Mouse (Mus musculus) CH12.LX (cell line): ENCODE measurements around the gene Plau. TPM values are rescaled to one million over a fixed set of nuclear protein-coding genes. Genes with fewer than 3 reads are reported as not detected.

Experiments used
- DNase-seq: peaks from one replicate; pipeline ENCODE4 v3.0.0-alpha.2; 2013; ENCODE audit errors: extremely low read depth
- H3K27ac ChIP-seq: 2 replicates; pipeline ENCODE4 v1.5.1; 2012; ENCODE audit warnings: low read depth, mild to moderate bottlenecking, control low read depth, moderate library complexity; ENCODE audit not compliant: insufficient read depth
- H3K27me3 ChIP-seq: replicated peaks from 2 replicates; pipeline ENCODE3; 2012; ENCODE audit warnings: inconsistent platforms
- H3K36me3 ChIP-seq, 2 experiments: replicated peaks in 1 of 2; 2 replicates each; pipeline versions ENCODE3 to v1.6.1; 2012; ENCODE audit warnings: inconsistent platforms in 1 of 2, low read length in 1 of 2, mild to moderate bottlenecking in 1 of 2, mixed read lengths in 1 of 2, moderate library complexity in 1 of 2; ENCODE audit not compliant: control insufficient read depth in 1 of 2, insufficient read depth in 1 of 2
- H3K4me1 ChIP-seq, 2 experiments: 2 replicates each; pipeline ENCODE4 v1.6.1; 2012; ENCODE audit warnings: inconsistent platforms in 1 of 2, moderate library complexity in 1 of 2; ENCODE audit not compliant: insufficient read depth in 2 of 2, control insufficient read depth in 1 of 2
- H3K4me2 ChIP-seq: 2 replicates; pipeline ENCODE4 v1.6.1; 2012; ENCODE audit warnings: low read depth, mild to moderate bottlenecking, control low read depth; ENCODE audit not compliant: poor library complexity, insufficient read depth, severe bottlenecking
- H3K4me3 ChIP-seq, 3 experiments: fragments of 150-350 bp in 1 of 3; sonication (generic) in 1 of 3; replicated peaks in 1 of 3; 2 replicates each; pipeline versions ENCODE3 to v1.5.1; 2011 to 2012; ENCODE audit warnings: low read depth in 2 of 3, low read length in 2 of 3, mild to moderate bottlenecking in 2 of 3, moderate library complexity in 2 of 3, control low read depth in 1 of 3, improper control_type of control experiment in 1 of 3, inconsistent platforms in 1 of 3, mixed read lengths in 1 of 3; ENCODE audit not compliant: poor library complexity in 1 of 3
- H3K79me2 ChIP-seq: replicated peaks from 2 replicates; pipeline ENCODE4 v1.6.1; 2012; ENCODE audit warnings: mild to moderate bottlenecking, moderate library complexity; ENCODE audit not compliant: control insufficient read depth, poor library complexity, insufficient read depth, severe bottlenecking; ENCODE audit errors: extremely low read depth
- H3K9ac ChIP-seq: 2 replicates; pipeline ENCODE4 v1.6.1; 2012; ENCODE audit warnings: low read depth, mild to moderate bottlenecking, control low read depth, moderate library complexity; ENCODE audit not compliant: insufficient read depth
- H3K9me3 ChIP-seq: replicated peaks from 2 replicates; pipeline ENCODE3; 2012; ENCODE audit warnings: low read length, inconsistent platforms, mixed read lengths
- BHLHE40 ChIP-seq: IDR thresholded peaks from 2 replicates; pipeline ENCODE4 v1.6.1; 2011; ENCODE audit warnings: mild to moderate bottlenecking, low read depth, low read length, improper control_type of control experiment
- CHD1 ChIP-seq: IDR thresholded peaks from 2 replicates; pipeline ENCODE4 v1.6.1; 2012; ENCODE audit warnings: low read depth, low read length, improper control_type of control experiment, inconsistent platforms
- CHD2 ChIP-seq: IDR thresholded peaks from 2 replicates; pipeline ENCODE4 v1.6.1; 2011; ENCODE audit warnings: low read length, improper control_type of control experiment
- CTCF ChIP-seq, 2 experiments: IDR thresholded peaks in 1 of 2; conservative IDR thresholded peaks in 1 of 2; 2 replicates each; pipeline ENCODE4 v1.5.1; 2011 to 2012; ENCODE audit warnings: low read depth in 2 of 2, low read length in 2 of 2, improper control_type of control experiment in 1 of 2, inconsistent platforms in 1 of 2, mild to moderate bottlenecking in 1 of 2, moderate library complexity in 1 of 2
- E2F4 ChIP-seq: IDR thresholded peaks from 2 replicates; pipeline ENCODE4 v1.6.1; 2011; ENCODE audit warnings: low read depth, low read length, improper control_type of control experiment; ENCODE audit not compliant: insufficient replicate concordance
- ELF1 ChIP-seq: IDR thresholded peaks from 2 replicates; pipeline ENCODE4 v1.6.1; 2014; ENCODE audit warnings: low read depth, mild to moderate bottlenecking, inconsistent platforms, low read length, improper control_type of control experiment
- EP300 ChIP-seq: IDR thresholded peaks from 2 replicates; pipeline ENCODE4 v1.6.1; 2011; ENCODE audit warnings: low read length, improper control_type of control experiment
- ETS1 ChIP-seq: conservative IDR thresholded peaks from 2 replicates; pipeline ENCODE4 v1.6.1; 2012; ENCODE audit warnings: low read depth, mild to moderate bottlenecking, inconsistent platforms, low read length, improper control_type of control experiment, moderate library complexity
- GABPA ChIP-seq: IDR thresholded peaks from 2 replicates; pipeline ENCODE4 v1.6.1; 2012; ENCODE audit warnings: low read depth, low read length, improper control_type of control experiment, inconsistent platforms; ENCODE audit not compliant: insufficient replicate concordance
- HCFC1 ChIP-seq: IDR thresholded peaks from 2 replicates; pipeline ENCODE4 v1.6.1; 2012; ENCODE audit warnings: low read depth, mild to moderate bottlenecking, inconsistent platforms, low read length, improper control_type of control experiment
- IRF4 ChIP-seq: IDR thresholded peaks from 2 replicates; pipeline ENCODE4 v1.6.1; 2014; ENCODE audit warnings: low read depth, mild to moderate bottlenecking, inconsistent platforms, low read length, improper control_type of control experiment
- JUN ChIP-seq: IDR thresholded peaks from 2 replicates; pipeline ENCODE4 v1.6.1; 2011; ENCODE audit warnings: low read depth, mild to moderate bottlenecking, low read length, improper control_type of control experiment, moderate library complexity; ENCODE audit not compliant: insufficient read depth
- JUND ChIP-seq: conservative IDR thresholded peaks from 2 replicates; pipeline ENCODE4 v1.6.1; 2011; ENCODE audit warnings: low read depth, low read length, improper control_type of control experiment
- KAT2A ChIP-seq: IDR thresholded peaks from 2 replicates; pipeline ENCODE4 v1.6.1; 2012; ENCODE audit warnings: low read length, improper control_type of control experiment, inconsistent platforms; ENCODE audit not compliant: insufficient replicate concordance
- MAFK ChIP-seq: IDR thresholded peaks from 2 replicates; pipeline ENCODE4 v1.6.1; 2011; ENCODE audit warnings: low read length, improper control_type of control experiment; ENCODE audit not compliant: insufficient replicate concordance
- MAX ChIP-seq: IDR thresholded peaks from 2 replicates; pipeline ENCODE4 v1.6.1; 2011; ENCODE audit warnings: low read length, improper control_type of control experiment
- MAZ ChIP-seq: IDR thresholded peaks from 2 replicates; pipeline ENCODE4 v1.6.1; 2012; ENCODE audit warnings: low read depth, mild to moderate bottlenecking, inconsistent platforms, low read length, improper control_type of control experiment, moderate library complexity
- MEF2A ChIP-seq: IDR thresholded peaks from 2 replicates; pipeline ENCODE4 v1.6.1; 2014; ENCODE audit warnings: low read depth, mild to moderate bottlenecking, inconsistent platforms, low read length, improper control_type of control experiment, borderline replicate concordance
- MXI1 ChIP-seq: IDR thresholded peaks from 2 replicates; pipeline ENCODE4 v1.6.1; 2011; ENCODE audit warnings: mild to moderate bottlenecking, low read depth, low read length, improper control_type of control experiment
- MYC ChIP-seq: IDR thresholded peaks from 2 replicates; pipeline ENCODE4 v1.6.1; 2011; ENCODE audit warnings: low read depth, mild to moderate bottlenecking, improper control_type of control experiment, low read length
- NELFE ChIP-seq: IDR thresholded peaks from 2 replicates; pipeline ENCODE4 v1.6.1; 2011; ENCODE audit warnings: low read depth, low read length, improper control_type of control experiment
- NRF1 ChIP-seq: IDR thresholded peaks from 2 replicates; pipeline ENCODE4 v1.6.1; 2014; ENCODE audit warnings: low read depth, mild to moderate bottlenecking, inconsistent platforms, low read length, improper control_type of control experiment, moderate library complexity
- PAX5 ChIP-seq: IDR thresholded peaks from 2 replicates; pipeline ENCODE4 v1.6.1; 2012; ENCODE audit warnings: low read length, inconsistent platforms, mixed read lengths
- POLR2A ChIP-seq: IDR thresholded peaks from 2 replicates; pipeline ENCODE4 v1.6.1; 2011; ENCODE audit warnings: low read depth, mild to moderate bottlenecking, improper control_type of control experiment, low read length
- POLR2AphosphoS2 ChIP-seq: IDR thresholded peaks from 2 replicates; pipeline ENCODE4 v1.6.1; 2011; ENCODE audit warnings: low read depth, low read length, improper control_type of control experiment
- RAD21 ChIP-seq: IDR thresholded peaks from 2 replicates; pipeline ENCODE4 v1.6.1; 2011; ENCODE audit warnings: low read depth, mild to moderate bottlenecking, low read length, improper control_type of control experiment, moderate library complexity
- RCOR1 ChIP-seq: conservative IDR thresholded peaks from 2 replicates; pipeline ENCODE4 v1.6.1; 2012; ENCODE audit warnings: low read depth, mild to moderate bottlenecking, inconsistent platforms, low read length, improper control_type of control experiment
- SIN3A ChIP-seq: IDR thresholded peaks from 2 replicates; pipeline ENCODE4 v1.6.1; 2012; ENCODE audit warnings: low read length, improper control_type of control experiment, inconsistent platforms
- SMC3 ChIP-seq: IDR thresholded peaks from 2 replicates; pipeline ENCODE4 v1.6.1; 2011; ENCODE audit warnings: low read depth, low read length, improper control_type of control experiment
- TBP ChIP-seq: conservative IDR thresholded peaks from 2 replicates; pipeline ENCODE4 v1.6.1; 2011; ENCODE audit warnings: low read depth, low read length, improper control_type of control experiment
- TCF12 ChIP-seq: IDR thresholded peaks from 2 replicates; pipeline ENCODE4 v1.6.1; 2014; ENCODE audit warnings: low read depth, mild to moderate bottlenecking, inconsistent platforms, low read length, improper control_type of control experiment
- UBTF ChIP-seq: IDR thresholded peaks from 2 replicates; pipeline ENCODE4 v1.6.1; 2012; ENCODE audit warnings: low read depth, mild to moderate bottlenecking, inconsistent platforms, low read length, improper control_type of control experiment, moderate library complexity
- USF1 ChIP-seq: IDR thresholded peaks from 2 replicates; pipeline ENCODE4 v1.6.1; 2014; ENCODE audit warnings: low read depth, mild to moderate bottlenecking, inconsistent platforms, low read length, improper control_type of control experiment
- USF2 ChIP-seq: conservative IDR thresholded peaks from 2 replicates; pipeline ENCODE4 v1.6.1; 2011; ENCODE audit warnings: low read depth, low read length, improper control_type of control experiment
- ZC3H11A ChIP-seq: IDR thresholded peaks from 2 replicates; pipeline ENCODE4 v1.6.1; 2012; ENCODE audit warnings: low read depth, mild to moderate bottlenecking, inconsistent platforms, low read length, improper control_type of control experiment
- ZKSCAN1 ChIP-seq: IDR thresholded peaks from 2 replicates; pipeline ENCODE4 v1.6.1; 2012; ENCODE audit warnings: low read depth, inconsistent platforms, low read length, improper control_type of control experiment, borderline replicate concordance
- ZMIZ1 ChIP-seq: IDR thresholded peaks from 2 replicates; pipeline ENCODE4 v1.6.1; 2012; ENCODE audit warnings: low read depth, mild to moderate bottlenecking, inconsistent platforms, low read length, improper control_type of control experiment
- ZNF384 ChIP-seq: IDR thresholded peaks from 2 replicates; pipeline ENCODE4 v1.6.1; 2012; ENCODE audit warnings: low read depth, low read length, improper control_type of control experiment, inconsistent platforms
- dilution Hi-C: fragments of 300-500 bp; cut with MboI; formaldehyde crosslinking; loops from 2 replicates; pipeline ENCODE4 v1.14.3; 2020; ENCODE audit warnings: low sequenced_read_pairs; ENCODE audit not compliant: extremely low pct_unique_long_range_greater_than_20kb, extremely low pct_ligation_motif_present
- in situ Hi-C: fragments of 300-500 bp; cut with MboI; formaldehyde crosslinking; loops from 3 replicates; pipeline ENCODE4 v1.14.3; 2019; ENCODE audit warnings: low sequenced_read_pairs, low pct_ligation_motif_present, low pct_unique_long_range_greater_than_20kb, mixed read lengths
- polyA plus RNA-seq: library from polyadenylated mRNA; unstranded; fragments of >175 nt; gene quantifications from 2 replicates; pipeline ENCODE4 v1.2.1, GENCODE M21; 2012; ENCODE audit warnings: low read depth; ENCODE audit not compliant: insufficient read length
- total RNA-seq, 2 experiments: library from RNA; depleted of rRNA; stranded (reverse); fragments of 300-350 nt in 1 of 2; fragments of >200 nt in 1 of 2; gene quantifications; 2 replicates each; pipeline ENCODE4 v1.2.3; 2012 to 2014

The Plau gene
- total and polyA plus RNA-seq, 3 experiments = 1.8 to 2.8 (median 2.4) TPM

GRCm38 (mm10) chr14:20885091-20885888 lies 48.8 kb downstream of the Plau start:
- Histone ChIP-seq H3K79me2 (no peaks in the 10 kb centered on the region), H3K36me3 (no peaks in the 10 kb centered on the region), H3K9me3 (no peaks in the 10 kb centered on the region), H3K27me3 (no peaks in the 10 kb centered on the region), H3K4me3 (peak overlapping the region in 1 of 3 experiments; percentile 35), H3K9ac (peak overlapping the region; percentile 34; the same call in 1 of the 2 replicates), H3K27ac (peak overlapping the region; percentile 67), H3K4me2 (peak overlapping the region; percentile 46), H3K4me1 (peaks cover 6 to 38% of the 10 kb centered on the region in 2 experiments; a peak in 3 of 4 replicates)
- dilution Hi-C loops (no loop called here), in situ Hi-C loops (loop anchor here (10.0 kb wide), 1 partner anchor 110 kb away; no protein-coding TSS in a partner anchor)
- TF ChIP-seq PAX5 (no peak), GABPA (no peak), UBTF (no peak), MXI1 (peak; percentile 50; the same call in 1 of the 2 replicates), RAD21 (no peak; the same call in 1 of the 2 replicates), ZNF384 (peak; percentile 48), JUND (peak; percentile 70), E2F4 (no peak), ZC3H11A (no peak), KAT2A (no peak), ELF1 (peak; percentile 74), CTCF (conservative IDR thresholded peaks at IDR 0.05 in 1 of 2, IDR thresholded peaks at IDR 0.05 in 1 of 2; ENCODE audit: low read depth in 2 of 2, low read length in 2 of 2) (no peak), USF1 (no peak), NELFE (peak; percentile 69), SIN3A (peak; percentile 91), TBP (no peak), IRF4 (peak; percentile 56; the same call in 1 of the 2 replicates), BHLHE40 (peak; percentile 48), EP300 (peak; percentile 90), CHD1 (peak; percentile 43; the same call in 1 of the 2 replicates), ETS1 (peak; percentile 91), POLR2A (peak; percentile 54), MEF2A (peak; percentile 90), ZKSCAN1 (no peak), MYC (no peak), NRF1 (no peak), TCF12 (peak; percentile 67; the same call in 1 of the 2 replicates), RCOR1 (0 out of 2 replicates have a peak, but pooled peaks have one; percentile 65), JUN (peak; percentile 56; the same call in 1 of the 2 replicates), ZMIZ1 (peak; percentile 72), SMC3 (peak; percentile 7; the same call in 1 of the 2 replicates), CHD2 (peak; percentile 53; the same call in 1 of the 2 replicates), HCFC1 (peak; percentile 20; the same call in 1 of the 2 replicates), MAFK (0 out of 2 replicates have a peak, but pooled peaks have one; percentile 44), MAX (peak; percentile 65), POLR2AphosphoS2 (no peak), USF2 (no peak), MAZ (peak; percentile 43; the same call in 1 of the 2 replicates)
- peak; percentile 87 for DNase-seq
